Mouse (Mus musculus): ENCODE data around the gene Bysl. TPM values are rescaled to one million over a fixed set of nuclear protein-coding genes. Genes with fewer than 3 reads are reported as not detected.

Gene Bysl
- polyA plus RNA-seq, 2 experiments, result 12.5 to 13.3 TPM

GRCm38 (mm10) chr17:47564612-47565011 lies 46.7 kb downstream of the Bysl start:
- Histone ChIP-seq H3K4me1 (replicated peaks; ENCODE audit: control insufficient read depth in 2 of 2, insufficient read depth in 2 of 2, low read length in 1 of 2) (peaks cover 27 to 46% of the 10 kb centered on the region in 2 experiments), H3K27ac (no peak overlapping the region), H3K36me3 (replicated peaks; ENCODE audit: control insufficient read depth, insufficient read depth, low read depth) (no peaks in the 10 kb centered on the region), H3K9ac (replicated peaks) (peak overlapping the region; percentile 34; the same call in 1 of the 2 replicates), H3K4me3 (ENCODE audit: insufficient read depth in 1 of 2, low read depth in 2 of 2, low read length in 2 of 2) (no peak overlapping the region), H3K4me2 (ENCODE audit: low read depth) (no peak overlapping the region), H3K9me3 (ENCODE audit: control insufficient read depth, low read length) (no peaks in the 10 kb centered on the region), H3K27me3 (ENCODE audit: control insufficient read depth, insufficient read depth, low read length) (no peaks in the 10 kb centered on the region)
- WGBS (ENCODE audit: insufficient replicate concordance), result 12% methylated on average over 5 of the region's 5 CpGs
- DNase-seq (ENCODE audit: low read depth in 3 of 3, low spot score in 3 of 3) (no peak), ATAC-seq (ENCODE audit: insufficient read depth) (no peak)
- TF ChIP-seq CTCF (IDR thresholded peaks at IDR 0.05; ENCODE audit: low read depth), result no peak
- TF ChIP-seq EP300 (IDR thresholded peaks at IDR 0.05; ENCODE audit: low read depth), result no peak

- ATAC-seq (ENCODE audit: insufficient read depth) (no peak), DNase-seq (ENCODE audit: low read depth in 3 of 3, low spot score in 3 of 3) (no peak)
- Histone ChIP-seq H3K4me3 (ENCODE audit: insufficient read depth in 1 of 2, low read depth in 2 of 2, low read length in 2 of 2) (no peak overlapping the region), H3K4me2 (ENCODE audit: low read depth) (no peak overlapping the region), H3K4me1 (replicated peaks; ENCODE audit: control insufficient read depth in 2 of 2, insufficient read depth in 2 of 2, low read length in 1 of 2) (peaks cover 15 to 33% of the 10 kb centered on the region in 2 experiments), H3K27ac (no peak overlapping the region), H3K36me3 (replicated peaks; ENCODE audit: control insufficient read depth, insufficient read depth, low read depth) (no peaks in the 10 kb centered on the region), H3K9ac (replicated peaks) (no peak overlapping the region), H3K9me3 (ENCODE audit: control insufficient read depth, low read length) (no peaks in the 10 kb centered on the region), H3K27me3 (ENCODE audit: control insufficient read depth, insufficient read depth, low read length) (no peaks in the 10 kb centered on the region)
- no peak for TF ChIP-seq CTCF (IDR thresholded peaks at IDR 0.05; ENCODE audit: low read depth)
- TF ChIP-seq EP300 (IDR thresholded peaks at IDR 0.05; ENCODE audit: low read depth), result no peak
- WGBS (ENCODE audit: insufficient replicate concordance), result 75% methylated on average over 6 of the region's 6 CpGs
Measured at GRCm38 (mm10) chr17:47562875-47563274, 48.4 kb downstream of the Bysl start.

GRCm38 (mm10) chr17:47559726-47560125 lies 51.6 kb downstream of the Bysl start:
- Histone ChIP-seq H3K27ac (no peak overlapping the region), H3K4me2 (ENCODE audit: low read depth) (no peak overlapping the region), H3K9me3 (ENCODE audit: control insufficient read depth, low read length) (no peaks in the 10 kb centered on the region), H3K4me3 (ENCODE audit: insufficient read depth in 1 of 2, low read depth in 2 of 2, low read length in 2 of 2) (no peak overlapping the region), H3K27me3 (ENCODE audit: control insufficient read depth, insufficient read depth, low read length) (no peaks in the 10 kb centered on the region), H3K4me1 (replicated peaks; ENCODE audit: control insufficient read depth in 2 of 2, insufficient read depth in 2 of 2, low read length in 1 of 2) (peaks cover 5 to 14% of the 10 kb centered on the region in 2 experiments), H3K36me3 (replicated peaks; ENCODE audit: control insufficient read depth, insufficient read depth, low read depth) (no peaks in the 10 kb centered on the region), H3K9ac (replicated peaks) (no peak overlapping the region)
- ATAC-seq (ENCODE audit: insufficient read depth) (no peak), DNase-seq (ENCODE audit: low read depth in 3 of 3, low spot score in 3 of 3) (no peak)
- TF ChIP-seq CTCF (IDR thresholded peaks at IDR 0.05; ENCODE audit: low read depth) (no peak), EP300 (IDR thresholded peaks at IDR 0.05; ENCODE audit: low read depth) (no peak)
- WGBS (ENCODE audit: insufficient replicate concordance), result 67% methylated on average over 6 of the region's 6 CpGs

DNA sequence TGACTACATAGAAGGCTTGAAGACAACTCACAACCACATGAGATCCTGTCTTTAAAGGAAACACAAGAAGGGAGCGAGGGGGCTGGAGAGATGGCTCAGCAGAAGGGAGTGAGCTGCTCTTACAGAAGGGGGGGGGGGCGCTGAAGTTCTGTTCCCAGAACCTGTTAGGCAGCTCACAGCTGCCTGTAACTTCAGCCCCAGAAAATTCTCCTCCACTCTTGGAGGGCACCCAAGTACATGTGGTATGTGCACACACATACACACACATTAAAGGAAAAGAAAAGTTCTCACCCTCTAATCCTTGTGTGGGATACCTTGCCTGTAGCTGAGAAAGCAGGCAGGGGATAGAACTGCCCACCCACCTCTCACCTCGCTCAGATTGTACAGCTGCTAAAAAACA lies 54.1 kb downstream of the Bysl start:
- H3K4me1 ChIP-seq (replicated peaks; ENCODE audit: control insufficient read depth in 2 of 2, insufficient read depth in 2 of 2, low read length in 1 of 2), result peaks cover 2 to 10% of the 10 kb centered on the region in 2 experiments; a peak in 2 of 4 replicates
- no peaks in the 10 kb centered on the region for H3K36me3 ChIP-seq (replicated peaks; ENCODE audit: control insufficient read depth, insufficient read depth, low read depth)
- no peak for ATAC-seq (ENCODE audit: insufficient read depth)
- TF ChIP-seq EP300 (IDR thresholded peaks at IDR 0.05; ENCODE audit: low read depth), result no peak
- no peak for TF ChIP-seq CTCF (IDR thresholded peaks at IDR 0.05; ENCODE audit: low read depth)
- no peak overlapping the region for H3K4me3 ChIP-seq (ENCODE audit: insufficient read depth in 1 of 2, low read depth in 2 of 2, low read length in 2 of 2)
- H3K27ac ChIP-seq, result no peak overlapping the region
- WGBS (ENCODE audit: insufficient replicate concordance), result 72% methylated on average over 3 of the region's 3 CpGs
- H3K27me3 ChIP-seq (ENCODE audit: control insufficient read depth, insufficient read depth, low read length), result no peaks in the 10 kb centered on the region
- no peaks in the 10 kb centered on the region for H3K9me3 ChIP-seq (ENCODE audit: control insufficient read depth, low read length)
- no peak overlapping the region for H3K4me2 ChIP-seq (ENCODE audit: low read depth)
- DNase-seq (ENCODE audit: low read depth in 3 of 3, low spot score in 3 of 3), result no peak
- H3K9ac ChIP-seq (replicated peaks), result no peak overlapping the region

- ATAC-seq (ENCODE audit: insufficient read depth), result no peak
- no peak overlapping the region for H3K27ac ChIP-seq
- H3K4me1 ChIP-seq (replicated peaks; ENCODE audit: control insufficient read depth in 2 of 2, insufficient read depth in 2 of 2, low read length in 1 of 2), result peaks cover 0 to 8% of the 10 kb centered on the region in 2 experiments; a peak in 2 of 4 replicates
- TF ChIP-seq CTCF (IDR thresholded peaks at IDR 0.05; ENCODE audit: low read depth) (no peak), EP300 (IDR thresholded peaks at IDR 0.05; ENCODE audit: low read depth) (no peak)
- H3K9ac ChIP-seq (replicated peaks), result no peak overlapping the region
- H3K4me2 ChIP-seq (ENCODE audit: low read depth), result no peak overlapping the region
- 72% methylated on average over 10 of the region's 10 CpGs for WGBS (ENCODE audit: insufficient replicate concordance)
- no peak overlapping the region for H3K4me3 ChIP-seq (ENCODE audit: insufficient read depth in 1 of 2, low read depth in 2 of 2, low read length in 2 of 2)
- H3K9me3 ChIP-seq (ENCODE audit: control insufficient read depth, low read length), result no peaks in the 10 kb centered on the region
- H3K36me3 ChIP-seq (replicated peaks; ENCODE audit: control insufficient read depth, insufficient read depth, low read depth), result no peaks in the 10 kb centered on the region
- H3K27me3 ChIP-seq (ENCODE audit: control insufficient read depth, insufficient read depth, low read length), result no peaks in the 10 kb centered on the region
- no peak for DNase-seq (ENCODE audit: low read depth in 3 of 3, low spot score in 3 of 3)
Measured at GRCm38 (mm10) chr17:47554621-47555020, 56.7 kb downstream of the Bysl start.

Measured in liver, embryonic 14.5 days (tissue).